Mouse (Mus musculus) bone marrow, adult 2 months (tissue): ENCODE measurements around the gene Zbtb6. TPM values are rescaled to one million over a fixed set of nuclear protein-coding genes. Genes with fewer than 3 reads are reported as not detected.

ENCODE experiments used
- H3K27ac ChIP-seq: fragments of 200-500 bp; 2 replicates; pipeline ENCODE4 v1.5.1; 2012; ENCODE audit warnings: low read depth, mild to moderate bottlenecking, control low read depth, inconsistent platforms, low read length; ENCODE audit not compliant: control insufficient read depth, poor library complexity, insufficient read depth
- H3K4me1 ChIP-seq: fragments of 200-500 bp; 2 replicates; pipeline ENCODE4 v1.6.1; 2011; ENCODE audit warnings: low read length; ENCODE audit not compliant: control insufficient read depth, insufficient read depth
- H3K4me3 ChIP-seq: fragments of 200-500 bp; replicated peaks from 2 replicates; pipeline ENCODE3; 2011; ENCODE audit warnings: mild to moderate bottlenecking, low read depth, low read length, control low read depth; ENCODE audit not compliant: control insufficient read depth
- CTCF ChIP-seq: fragments of 200-500 bp; IDR thresholded peaks from 2 replicates; pipeline ENCODE4 v1.5.1; 2011; ENCODE audit warnings: low read length, control low read depth; ENCODE audit not compliant: control insufficient read depth, insufficient read depth
- POLR2A ChIP-seq: fragments of 200-500 bp; IDR thresholded peaks from 2 replicates; pipeline ENCODE4 v1.6.1; 2011; ENCODE audit warnings: low read depth, mild to moderate bottlenecking, control low read depth, low read length, borderline replicate concordance; ENCODE audit not compliant: control insufficient read depth
- WGBS: fragments of 180-500 bp; shearing (Covaris S2); methylation state at CpG from one replicate; pipeline ENCODE4 v1.1.7; 2018; 5-methylcytosine and 5-hydroxymethylcytosine counted together
- polyA plus RNA-seq: library from polyadenylated mRNA; stranded (reverse); fragments of >200 nt; gene quantifications from 2 replicates; pipeline ENCODE4 v1.2.4, GENCODE M21; 2011; ENCODE audit warnings: low replicate concordance; ENCODE audit not compliant: missing spikeins, insufficient read depth, insufficient read length

Zbtb6 gene
- polyA plus RNA-seq, 1 experiment, result 6.4 TPM

DNA sequence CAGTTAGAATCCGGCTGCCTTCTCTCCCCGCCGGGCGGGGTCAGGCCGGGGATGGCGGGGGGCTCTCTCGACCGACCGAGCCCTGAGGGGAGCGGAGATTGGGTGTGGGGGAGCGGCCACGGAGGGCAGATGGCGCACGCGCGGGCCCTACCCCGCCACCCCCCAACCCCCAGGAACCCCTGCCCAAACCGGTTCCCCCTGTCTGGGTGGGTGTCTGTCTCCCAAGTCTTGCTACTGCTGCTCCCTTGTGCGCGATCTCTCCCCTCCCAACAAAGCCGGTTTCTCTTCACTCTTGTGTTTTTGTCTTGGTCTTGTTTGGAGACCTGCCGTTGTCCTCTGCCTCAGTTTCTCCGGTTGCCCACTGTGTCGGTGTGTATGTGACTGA, 9.4 kb upstream of the Zbtb6 start:
- peak overlapping the region; percentile 36; the same call in 1 of the 2 replicates for H3K27ac ChIP-seq
- peak overlapping the region; percentile 79 for H3K4me3 ChIP-seq
- under 1% methylated on average over 24 of the region's 24 CpGs for WGBS
- no peaks in the 10 kb centered on the region; the same call in 1 of the 2 replicates for H3K4me1 ChIP-seq
- no peak for TF ChIP-seq POLR2A
- no peak for TF ChIP-seq CTCF

DNA sequence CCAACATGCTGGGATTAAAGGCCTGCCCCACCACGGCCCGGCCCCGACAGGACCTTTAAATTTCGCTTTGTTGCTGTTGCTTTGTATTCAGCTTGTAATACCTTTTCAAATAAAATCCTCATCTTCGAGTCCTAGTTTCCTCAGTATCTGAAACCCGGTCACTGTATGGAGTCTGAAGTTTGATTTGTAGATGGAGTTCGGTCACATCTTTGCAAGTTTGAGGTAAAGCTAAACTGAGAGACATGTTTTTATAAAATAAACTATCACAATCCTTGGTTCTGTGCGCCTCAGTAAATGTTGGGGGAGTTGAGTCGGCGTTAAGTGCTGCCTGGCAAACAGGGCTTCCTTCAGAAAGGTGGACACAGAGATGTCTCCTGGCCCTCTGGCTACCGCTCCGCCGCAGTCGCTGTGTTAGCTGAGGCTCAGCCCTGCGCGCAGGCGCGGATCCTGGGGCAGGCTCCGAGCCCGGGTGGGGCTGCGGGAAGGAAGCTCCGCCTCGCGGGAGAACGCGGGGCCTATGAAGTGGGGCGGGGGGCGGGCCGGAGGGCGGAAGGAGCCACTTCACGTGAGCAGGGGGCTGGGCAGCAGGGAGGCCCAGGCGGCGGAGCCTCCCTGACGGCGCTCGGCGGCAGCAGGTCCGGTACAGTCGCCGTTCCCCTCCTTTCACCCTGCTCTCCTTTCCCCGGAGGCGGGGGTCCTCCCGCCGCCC, 8.8 kb upstream of the Zbtb6 start:
- 7% methylated on average over 44 of the region's 44 CpGs for WGBS
- TF ChIP-seq POLR2A, result peak; percentile 69; the same call in 1 of the 2 replicates
- no peak for TF ChIP-seq CTCF
- H3K4me3 ChIP-seq, result peak overlapping the region; percentile 79
- H3K4me1 ChIP-seq, result no peaks in the 10 kb centered on the region; the same call in 1 of the 2 replicates
- H3K27ac ChIP-seq, result peak overlapping the region; percentile 36; the same call in 1 of the 2 replicates

DNA sequence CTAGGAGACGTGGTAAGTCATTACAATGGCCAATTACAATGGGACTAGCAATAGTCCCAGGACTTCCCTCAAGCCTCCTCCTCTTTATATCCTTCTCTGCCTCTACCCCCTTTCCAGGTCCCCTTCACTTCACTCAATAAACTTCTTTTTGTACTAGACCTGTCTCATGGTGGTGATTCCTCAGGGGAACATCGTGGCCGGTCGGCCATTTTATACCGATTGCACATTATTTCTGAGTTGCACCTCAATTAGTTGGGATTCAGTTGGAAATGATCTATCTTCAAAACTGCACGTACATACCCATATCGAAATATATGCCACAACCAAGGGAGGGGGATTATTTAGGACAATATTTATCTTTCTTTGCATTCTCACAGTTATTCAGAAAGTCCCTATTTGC, 11.4 kb downstream of the Zbtb6 start:
- Histone ChIP-seq H3K4me3 (no peak overlapping the region), H3K4me1 (no peaks in the 10 kb centered on the region), H3K27ac (no peak overlapping the region)
- 40% methylated on average over 7 of the region's 7 CpGs for WGBS
- TF ChIP-seq CTCF (no peak), POLR2A (no peak)

DNA sequence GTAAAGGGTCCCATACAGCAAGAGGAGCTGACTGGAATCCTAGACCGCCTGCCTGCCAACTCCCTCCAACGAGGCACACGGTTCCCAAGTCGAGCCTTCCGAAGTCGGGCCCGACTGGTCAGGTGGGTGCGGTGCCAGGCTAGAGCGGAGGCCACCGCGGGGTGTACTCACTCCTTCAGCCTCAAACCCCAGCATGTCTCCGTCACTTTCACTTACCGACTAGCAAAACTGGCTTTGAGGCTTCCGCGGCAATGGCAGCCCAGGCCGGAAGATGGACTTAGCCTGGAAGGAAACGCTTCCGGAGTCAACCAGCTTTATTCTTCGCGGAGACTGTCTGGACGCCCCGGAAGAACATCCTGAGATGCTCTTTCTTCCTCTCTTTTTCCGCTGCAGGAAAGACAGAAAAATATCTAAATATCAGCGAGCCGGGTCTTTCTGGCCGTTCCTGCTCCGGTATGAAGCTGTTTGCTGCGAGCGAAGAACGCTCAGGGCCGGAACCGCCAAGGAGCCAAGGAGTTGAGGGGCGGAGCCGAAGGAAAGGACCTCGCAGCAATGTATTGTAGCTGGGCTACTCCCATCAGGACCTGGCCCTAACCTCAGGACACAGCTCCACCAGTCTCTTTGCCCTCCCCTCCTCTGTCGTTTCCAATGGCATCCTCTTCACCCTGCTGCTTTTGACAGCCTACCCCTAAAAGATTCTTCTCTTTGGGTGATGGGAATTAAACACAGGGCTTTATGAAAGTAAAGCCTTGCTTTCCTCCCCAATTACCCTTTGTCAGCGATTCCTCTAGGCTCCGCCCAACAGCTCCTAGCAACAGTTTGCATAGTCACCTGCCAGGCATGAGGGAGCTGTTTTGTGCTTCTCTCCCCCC, 12.1 kb downstream of the Zbtb6 start:
- Histone ChIP-seq H3K27ac (peak overlapping the region; percentile 41), H3K4me3 (peak overlapping the region; percentile 68), H3K4me1 (no peaks in the 10 kb centered on the region)
- TF ChIP-seq CTCF, result no peak
- TF ChIP-seq POLR2A, result 0 out of 2 replicates have a peak, but pooled peaks have one; percentile 8
- under 1% methylated on average over 38 of the region's 38 CpGs for WGBS

DNA sequence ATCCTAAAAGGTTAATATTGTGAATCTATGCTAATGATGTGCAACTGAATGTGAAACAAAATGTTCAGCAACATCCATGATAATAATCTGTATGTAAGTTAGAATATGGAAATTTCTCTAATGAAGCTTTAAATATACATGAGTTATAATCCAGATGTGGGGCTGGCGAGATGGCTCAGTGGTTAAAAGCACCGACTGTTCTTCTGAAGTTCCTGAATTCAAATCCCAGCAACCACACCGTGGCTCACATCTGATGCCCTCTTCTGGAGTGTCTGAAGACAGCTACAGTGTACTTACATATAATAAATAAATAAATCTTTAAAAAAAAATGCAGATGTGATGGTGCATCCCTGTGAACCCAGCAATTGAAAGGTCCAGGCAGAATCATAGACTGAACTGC, 19.3 kb downstream of the Zbtb6 start:
- Histone ChIP-seq H3K27ac (no peak overlapping the region), H3K4me3 (no peak overlapping the region), H3K4me1 (no peaks in the 10 kb centered on the region)
- WGBS, result 26% methylated on average over 3 of the region's 3 CpGs
- no peak for TF ChIP-seq POLR2A
- no peak for TF ChIP-seq CTCF

DNA sequence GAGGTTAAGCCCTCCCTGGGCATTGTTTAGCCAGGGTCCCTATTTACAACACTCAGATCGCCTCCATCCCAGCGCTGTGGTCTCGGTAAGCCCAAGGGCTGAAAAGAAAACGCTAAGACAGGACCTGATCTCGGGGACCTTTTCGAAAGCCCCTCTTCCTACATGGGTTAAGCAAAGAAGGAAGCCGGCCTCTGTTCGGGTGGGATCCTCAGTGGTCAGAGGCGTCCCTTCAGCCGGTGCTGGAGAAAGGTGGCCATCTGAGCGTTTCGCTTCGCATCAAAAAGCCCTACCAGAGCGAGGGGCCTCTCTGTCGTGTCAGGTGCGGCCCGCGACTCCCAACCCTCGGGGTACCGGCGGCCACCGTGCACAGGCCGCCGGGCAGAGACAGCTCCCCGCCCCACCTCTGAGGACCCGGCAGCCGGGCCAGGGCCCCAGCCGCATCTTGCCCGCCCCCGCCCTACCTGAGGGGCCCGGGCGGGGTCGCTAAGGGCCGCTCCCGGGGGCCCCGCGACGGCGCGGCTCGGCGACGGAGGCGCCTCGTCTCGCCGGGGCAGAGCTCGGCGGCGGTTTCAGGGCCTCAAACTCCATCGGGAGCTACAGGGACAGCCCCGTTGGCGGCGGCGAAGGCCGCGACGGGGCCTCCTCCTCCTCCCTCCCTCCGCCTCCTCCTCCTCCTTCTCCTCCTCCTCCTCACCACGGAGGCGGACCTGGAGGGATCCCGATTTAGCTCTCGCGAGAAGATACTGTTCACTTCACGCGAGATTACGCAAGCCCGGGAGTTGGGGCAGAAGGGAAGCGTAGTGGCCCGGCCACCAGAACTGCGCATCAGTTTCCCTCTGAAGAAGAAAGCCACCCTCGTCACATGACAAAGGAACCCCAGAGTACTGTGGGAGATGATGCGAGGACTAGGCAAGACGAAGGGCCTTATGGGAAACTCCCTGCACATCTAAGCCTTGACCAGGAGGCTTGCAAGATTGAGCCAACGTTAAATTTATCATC, 20.4 kb downstream of the Zbtb6 start, which contains the start of gene Rc3h2:
TSS of gene Rc3h2 (minus strand) at position 598 of the 999 bp plus-strand sequence.
- H3K4me1 ChIP-seq, result no peaks in the 10 kb centered on the region
- TF ChIP-seq CTCF (no peak; the same call in 1 of the 2 replicates), POLR2A (peak; percentile 93)
- H3K27ac ChIP-seq, result peak within 1 kb of the TSS; percentile 92
- H3K4me3 ChIP-seq, result peak within 1 kb of the TSS; percentile 61
- under 1% methylated on average over 74 of the region's 75 CpGs for WGBS

DNA sequence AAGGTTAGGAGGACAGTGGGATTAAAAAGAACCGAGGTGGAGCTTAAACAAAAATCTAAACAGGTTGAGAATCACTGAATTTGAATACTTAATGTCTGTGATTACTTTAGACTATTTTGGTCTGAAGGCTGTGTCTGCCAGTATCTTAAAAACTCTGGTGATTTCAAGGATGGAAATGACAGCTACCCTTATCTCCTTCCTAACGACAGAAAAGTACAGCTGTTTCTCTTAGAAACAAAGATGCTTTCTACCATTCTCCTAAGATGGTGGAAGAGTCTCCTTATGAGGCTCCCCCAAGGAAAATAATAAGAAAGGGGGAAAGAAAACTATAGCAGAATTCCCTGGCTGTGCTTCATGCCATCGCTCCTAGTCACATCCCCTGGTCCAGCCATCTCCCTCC, 21.1 kb downstream of the Zbtb6 start:
- no peaks in the 10 kb centered on the region for H3K4me1 ChIP-seq
- WGBS, result 7% methylated on average over 3 of the region's 3 CpGs
- peak overlapping the region; percentile 61 for H3K4me3 ChIP-seq
- no peak for TF ChIP-seq POLR2A
- no peak for TF ChIP-seq CTCF
- H3K27ac ChIP-seq, result peak overlapping the region; percentile 92; the same call in 1 of the 2 replicates

DNA sequence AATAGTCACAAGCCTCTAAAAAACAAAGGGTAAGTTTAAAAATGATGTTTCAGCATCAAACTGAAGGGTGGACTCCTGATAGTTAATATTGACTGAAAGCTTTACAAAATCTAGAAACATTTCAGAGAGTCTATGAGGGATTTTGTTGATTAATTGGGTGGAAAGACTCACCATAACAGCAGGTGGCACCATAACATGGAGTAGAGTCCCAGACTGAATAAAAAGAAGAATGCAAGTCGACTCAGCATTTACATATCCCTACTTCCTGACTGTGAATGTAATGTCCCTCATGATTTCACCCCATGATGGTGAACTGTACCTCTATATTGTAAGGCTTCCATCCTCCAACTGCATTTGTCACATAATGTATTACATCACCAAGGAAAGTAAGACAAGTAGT, 47.4 kb downstream of the Zbtb6 start:
- no peak overlapping the region for H3K27ac ChIP-seq
- H3K4me1 ChIP-seq, result no peaks in the 10 kb centered on the region
- H3K4me3 ChIP-seq, result no peak overlapping the region
- TF ChIP-seq CTCF (no peak), POLR2A (no peak)
- WGBS, result 9% methylated on average over 1 of the region's 1 CpGs
